Mouse (Mus musculus): ENCODE results near the gene Mlxipl. TPM values are rescaled to one million over a fixed set of nuclear protein-coding genes. Genes with fewer than 3 reads are reported as not detected.

The Mlxipl gene
- polyA plus RNA-seq, 2 experiments = 0.54 to 3.3 TPM

- WGBS = 84% methylated on average over 4 of the region's 4 CpGs
- peaks cover 30% of the 10 kb centered on the region for H3K27me3 ChIP-seq (ENCODE audit: control insufficient read depth, insufficient read depth, low read length)
- DNase-seq (ENCODE audit: low spot score) (no peak), ATAC-seq (ENCODE audit: low FRiP score, low read depth) (no peak)
- no peaks in the 10 kb centered on the region for H3K9me3 ChIP-seq (ENCODE audit: control insufficient read depth, low read length)
- no peak overlapping the region for H3K9ac ChIP-seq (ENCODE audit: low read depth, low read length, severe bottlenecking)
- no peak overlapping the region for H3K4me2 ChIP-seq (replicated peaks; ENCODE audit: low read depth, low read length, severe bottlenecking)
- no peak overlapping the region for H3K27ac ChIP-seq (replicated peaks; ENCODE audit: low read depth, low read length)
- TF ChIP-seq POLR2A (IDR thresholded peaks at IDR 0.05; ENCODE audit: borderline replicate concordance, extremely low read depth, insufficient read depth, insufficient read length) = no peak
- H3K4me1 ChIP-seq (ENCODE audit: control insufficient read depth, insufficient read depth, low read length) = peaks cover 7% of the 10 kb centered on the region; the same call in 1 of the 2 replicates
- H3K4me3 ChIP-seq (replicated peaks; ENCODE audit: low read length) = no peak overlapping the region
- H3K36me3 ChIP-seq (ENCODE audit: control insufficient read depth, insufficient read depth, low read length) = no peaks in the 10 kb centered on the region
These were observed 40.1 kb downstream of the Mlxipl start for GRCm38 (mm10) chr5:135129747-135130146.

GRCm38 (mm10) chr5:135133736-135134405 lies 44.2 kb downstream of the Mlxipl start:
- TF ChIP-seq POLR2A (IDR thresholded peaks at IDR 0.05; ENCODE audit: borderline replicate concordance, extremely low read depth, insufficient read depth, insufficient read length) = no peak
- H3K4me2 ChIP-seq (replicated peaks; ENCODE audit: low read depth, low read length, severe bottlenecking) = peak overlapping the region; percentile 26; the same call in 1 of the 2 replicates
- no peak overlapping the region for H3K27ac ChIP-seq (replicated peaks; ENCODE audit: low read depth, low read length)
- H3K9me3 ChIP-seq (ENCODE audit: control insufficient read depth, low read length) = no peaks in the 10 kb centered on the region
- peak overlapping the region; percentile 13; the same call in 1 of the 2 replicates for H3K4me3 ChIP-seq (replicated peaks; ENCODE audit: low read length)
- H3K36me3 ChIP-seq (ENCODE audit: control insufficient read depth, insufficient read depth, low read length) = no peaks in the 10 kb centered on the region
- peaks cover 7% of the 10 kb centered on the region; the same call in 1 of the 2 replicates for H3K4me1 ChIP-seq (ENCODE audit: control insufficient read depth, insufficient read depth, low read length)
- H3K27me3 ChIP-seq (ENCODE audit: control insufficient read depth, insufficient read depth, low read length) = peaks cover 36% of the 10 kb centered on the region
- no peak overlapping the region for H3K9ac ChIP-seq (ENCODE audit: low read depth, low read length, severe bottlenecking)
- WGBS = 6% methylated on average over 26 of the region's 26 CpGs
- DNase-seq (ENCODE audit: low spot score) = peak; percentile 62
- ATAC-seq (ENCODE audit: low FRiP score, low read depth) = no peak

GRCm38 (mm10) chr5:135134534-135134933 lies 44.8 kb downstream of the Mlxipl start:
- DNase-seq (ENCODE audit: low spot score) (no peak), ATAC-seq (ENCODE audit: low FRiP score, low read depth) (no peak)
- Histone ChIP-seq H3K4me1 (ENCODE audit: control insufficient read depth, insufficient read depth, low read length) (peaks cover 7% of the 10 kb centered on the region; the same call in 1 of the 2 replicates), H3K4me2 (replicated peaks; ENCODE audit: low read depth, low read length, severe bottlenecking) (peak overlapping the region; percentile 26; the same call in 1 of the 2 replicates), H3K9me3 (ENCODE audit: control insufficient read depth, low read length) (no peaks in the 10 kb centered on the region), H3K36me3 (ENCODE audit: control insufficient read depth, insufficient read depth, low read length) (no peaks in the 10 kb centered on the region), H3K4me3 (replicated peaks; ENCODE audit: low read length) (peak overlapping the region; percentile 13; the same call in 1 of the 2 replicates), H3K9ac (ENCODE audit: low read depth, low read length, severe bottlenecking) (no peak overlapping the region), H3K27me3 (ENCODE audit: control insufficient read depth, insufficient read depth, low read length) (peaks cover 36% of the 10 kb centered on the region), H3K27ac (replicated peaks; ENCODE audit: low read depth, low read length) (no peak overlapping the region)
- no peak for TF ChIP-seq POLR2A (IDR thresholded peaks at IDR 0.05; ENCODE audit: borderline replicate concordance, extremely low read depth, insufficient read depth, insufficient read length)
- 2% methylated on average over 8 of the region's 8 CpGs for WGBS

- WGBS = 55% methylated on average over 2 of the region's 2 CpGs
- no peaks in the 10 kb centered on the region for H3K36me3 ChIP-seq (ENCODE audit: control insufficient read depth, insufficient read depth, low read length)
- DNase-seq (ENCODE audit: low spot score) (no peak), ATAC-seq (ENCODE audit: low FRiP score, low read depth) (no peak)
- H3K27me3 ChIP-seq (ENCODE audit: control insufficient read depth, insufficient read depth, low read length) = peaks cover 4% of the 10 kb centered on the region
- no peak overlapping the region for H3K27ac ChIP-seq (replicated peaks; ENCODE audit: low read depth, low read length)
- H3K9ac ChIP-seq (ENCODE audit: low read depth, low read length, severe bottlenecking) = no peak overlapping the region
- TF ChIP-seq POLR2A (IDR thresholded peaks at IDR 0.05; ENCODE audit: borderline replicate concordance, extremely low read depth, insufficient read depth, insufficient read length) = no peak
- H3K9me3 ChIP-seq (ENCODE audit: control insufficient read depth, low read length) = no peaks in the 10 kb centered on the region
- H3K4me2 ChIP-seq (replicated peaks; ENCODE audit: low read depth, low read length, severe bottlenecking) = no peak overlapping the region
- H3K4me3 ChIP-seq (replicated peaks; ENCODE audit: low read length) = no peak overlapping the region
- H3K4me1 ChIP-seq (ENCODE audit: control insufficient read depth, insufficient read depth, low read length) = no peaks in the 10 kb centered on the region
These were observed 50.2 kb downstream of the Mlxipl start for GRCm38 (mm10) chr5:135139881-135140280.

- DNase-seq (ENCODE audit: low spot score) = no peak
- WGBS = 51% methylated on average over 4 of the region's 4 CpGs
- TF ChIP-seq POLR2A (IDR thresholded peaks at IDR 0.05; ENCODE audit: borderline replicate concordance, extremely low read depth, insufficient read depth, insufficient read length) = no peak
- Histone ChIP-seq H3K27me3 (ENCODE audit: control insufficient read depth, insufficient read depth, low read length) (no peaks in the 10 kb centered on the region), H3K36me3 (ENCODE audit: control insufficient read depth, insufficient read depth, low read length) (no peaks in the 10 kb centered on the region), H3K9me3 (ENCODE audit: control insufficient read depth, low read length) (no peaks in the 10 kb centered on the region), H3K4me1 (ENCODE audit: control insufficient read depth, insufficient read depth, low read length) (no peaks in the 10 kb centered on the region; the same call in 1 of the 2 replicates), H3K9ac (ENCODE audit: low read depth, low read length, severe bottlenecking) (no peak overlapping the region), H3K4me3 (replicated peaks; ENCODE audit: low read length) (no peak overlapping the region), H3K4me2 (replicated peaks; ENCODE audit: low read depth, low read length, severe bottlenecking) (no peak overlapping the region), H3K27ac (replicated peaks; ENCODE audit: low read depth, low read length) (no peak overlapping the region)
- no peak for ATAC-seq (ENCODE audit: low FRiP score, low read depth)
These were observed 54.8 kb downstream of the Mlxipl start for GRCm38 (mm10) chr5:135144469-135144868.
